Mouse (Mus musculus) lung, adult 2 months (tissue): ENCODE measurements around the gene Cnn3. TPM values are rescaled to one million over a fixed set of nuclear protein-coding genes. Genes with fewer than 3 reads are reported as not detected.

Experiments used
- DNase-seq: peaks from one replicate; pipeline ENCODE4 v3.0.0; 2022
- H3K4me1 ChIP-seq: fragments of 200-500 bp; 2 replicates; pipeline ENCODE4 v1.6.1; 2011; ENCODE audit warnings: low read length; ENCODE audit not compliant: control insufficient read depth, insufficient read depth
- H3K4me3 ChIP-seq: fragments of 200-500 bp; replicated peaks from 2 replicates; pipeline ENCODE3; 2011; ENCODE audit warnings: low read depth, mild to moderate bottlenecking, control low read depth, low read length; ENCODE audit errors: extremely low read depth
- CTCF ChIP-seq: fragments of 200-500 bp; IDR thresholded peaks from 2 replicates; pipeline ENCODE4 v1.5.1; 2011; ENCODE audit warnings: mild to moderate bottlenecking, low read length, control low read depth; ENCODE audit not compliant: insufficient read depth
- POLR2A ChIP-seq: fragments of 200-500 bp; IDR thresholded peaks from 2 replicates; pipeline ENCODE4 v1.6.1; 2011; ENCODE audit warnings: low read depth, mild to moderate bottlenecking, control low read depth, low read length, borderline replicate concordance; ENCODE audit errors: extremely low read depth
- WGBS: fragments of 180-500 bp; shearing (Covaris S2); methylation state at CpG from one replicate; pipeline ENCODE4 v1.1.7; 2018; 5-methylcytosine and 5-hydroxymethylcytosine counted together
- polyA plus RNA-seq: library from polyadenylated mRNA; depleted of rRNA; stranded (reverse); fragments of >200 nt; gene quantifications from 2 replicates; pipeline ENCODE4 v1.2.3, GENCODE M21; 2012

The Cnn3 gene
- polyA plus RNA-seq, 1 experiment, result 170 TPM

- Histone ChIP-seq H3K4me1 (no peaks in the 10 kb centered on the region), H3K4me3 (no peak overlapping the region)
- TF ChIP-seq CTCF (no peak), POLR2A (no peak)
- 86% methylated on average over 6 of the region's 6 CpGs for WGBS
- DNase-seq, result no peak
These were observed 29.3 kb upstream of the Cnn3 start for GRCm38 (mm10) chr3:121397007-121397406.

- H3K4me1 ChIP-seq, result no peaks in the 10 kb centered on the region
- TF ChIP-seq CTCF (no peak), POLR2A (no peak)
- no peak for DNase-seq
- no peak overlapping the region for H3K4me3 ChIP-seq
- 67% methylated on average over 4 of the region's 4 CpGs for WGBS
These were observed 24.9 kb upstream of the Cnn3 start for GRCm38 (mm10) chr3:121401384-121401783.

DNA sequence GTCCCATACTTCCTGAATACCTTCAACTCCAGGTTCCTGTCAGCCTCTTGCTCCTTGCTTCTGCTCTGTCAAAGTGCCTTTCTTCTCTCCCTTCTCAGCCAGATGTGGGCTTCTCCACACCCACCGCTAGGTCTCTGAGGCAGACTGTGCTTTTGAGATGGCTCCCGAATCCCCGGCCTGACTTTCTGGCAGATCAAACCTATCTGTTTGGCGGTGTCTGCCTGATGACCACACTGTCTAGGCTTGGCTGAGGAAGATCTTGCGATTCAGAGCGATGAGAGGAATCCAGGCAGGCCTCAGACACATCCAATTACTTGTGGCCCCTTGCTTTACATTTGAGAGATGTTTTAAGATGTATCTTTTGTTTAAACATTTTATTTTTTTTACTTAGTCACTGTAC, 24.2 kb upstream of the Cnn3 start:
- no peak overlapping the region for H3K4me3 ChIP-seq
- 87% methylated on average over 6 of the region's 6 CpGs for WGBS
- no peak for TF ChIP-seq CTCF
- TF ChIP-seq POLR2A, result no peak
- H3K4me1 ChIP-seq, result no peaks in the 10 kb centered on the region
- DNase-seq, result no peak

DNA sequence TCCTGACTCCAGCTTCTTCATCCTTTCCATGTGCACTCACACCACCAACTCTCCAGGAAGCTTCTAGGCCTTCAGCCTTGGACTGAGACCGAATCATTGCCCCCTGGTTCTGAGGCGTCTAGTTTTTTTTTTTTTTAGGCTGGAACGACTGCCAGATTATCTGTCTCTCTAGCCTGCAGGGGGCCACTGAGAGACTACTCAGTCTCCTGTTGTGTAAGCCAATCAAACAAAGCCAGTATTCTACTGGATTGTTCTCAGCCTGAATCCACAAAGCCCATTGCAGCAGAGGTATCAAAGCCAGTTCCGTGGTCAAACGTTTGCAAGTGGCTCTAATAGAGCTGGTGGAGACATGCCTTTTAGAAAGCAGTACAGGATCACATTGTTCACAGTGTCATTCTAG, 22.8 kb upstream of the Cnn3 start:
- no peak for TF ChIP-seq POLR2A
- no peak for TF ChIP-seq CTCF
- WGBS, result 55% methylated on average over 5 of the region's 5 CpGs
- Histone ChIP-seq H3K4me1 (no peaks in the 10 kb centered on the region), H3K4me3 (no peak overlapping the region)
- DNase-seq, result no peak

GRCm38 (mm10) chr3:121405101-121405500, 21.2 kb upstream of the Cnn3 start:
- no peaks in the 10 kb centered on the region for H3K4me1 ChIP-seq
- 81% methylated on average over 5 of the region's 5 CpGs for WGBS
- H3K4me3 ChIP-seq, result no peak overlapping the region
- DNase-seq, result no peak
- TF ChIP-seq CTCF (no peak), POLR2A (no peak)

GRCm38 (mm10) chr3:121407417-121407816, 18.9 kb upstream of the Cnn3 start:
- Histone ChIP-seq H3K4me3 (no peak overlapping the region), H3K4me1 (no peaks in the 10 kb centered on the region)
- TF ChIP-seq CTCF (no peak), POLR2A (no peak)
- DNase-seq, result no peak
- 67% methylated on average over 9 of the region's 9 CpGs for WGBS

DNA sequence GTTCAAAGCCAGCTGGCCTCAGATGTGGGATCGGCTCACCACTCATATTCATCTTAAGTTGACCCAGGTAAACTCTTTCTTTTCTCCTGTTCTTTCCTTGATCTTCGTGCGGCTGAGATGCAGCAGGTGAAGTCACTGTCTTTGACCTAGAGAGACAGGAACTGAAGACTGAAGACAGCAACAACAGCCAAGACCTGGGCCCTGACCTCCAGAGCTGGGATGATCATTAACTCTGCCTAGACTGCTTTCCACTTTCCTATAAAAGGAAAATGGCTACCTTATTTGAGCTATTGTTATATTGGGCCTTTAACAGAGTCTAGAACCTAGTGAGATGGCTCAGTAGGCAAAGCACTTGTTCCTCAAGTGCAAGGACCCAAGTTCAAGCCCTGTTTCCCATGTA, 17.9 kb upstream of the Cnn3 start:
- TF ChIP-seq CTCF (no peak), POLR2A (no peak)
- Histone ChIP-seq H3K4me1 (no peaks in the 10 kb centered on the region), H3K4me3 (no peak overlapping the region)
- 89% methylated on average over 3 of the region's 3 CpGs for WGBS
- DNase-seq, result no peak

DNA sequence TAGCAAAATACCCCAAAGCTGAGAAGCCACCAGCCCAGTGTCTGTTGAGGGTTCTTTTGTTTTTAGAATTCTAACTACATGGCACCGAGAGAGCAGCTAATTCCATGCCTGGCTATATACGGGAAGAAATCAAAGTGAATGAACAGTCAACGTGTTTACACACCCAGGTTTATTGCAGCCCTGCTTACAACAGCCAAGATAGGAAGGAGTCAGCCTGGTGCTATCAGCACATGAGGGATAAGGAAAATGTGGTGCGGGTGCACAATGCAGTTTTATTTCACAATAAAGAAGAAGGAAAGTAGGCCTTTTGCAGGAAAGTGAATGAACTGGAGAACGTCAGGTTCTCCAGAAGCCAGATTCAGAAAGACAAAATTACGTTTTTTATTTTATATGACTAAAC, 14.8 kb upstream of the Cnn3 start:
- no peak for DNase-seq
- 76% methylated on average over 6 of the region's 6 CpGs for WGBS
- H3K4me3 ChIP-seq, result no peak overlapping the region
- no peak for TF ChIP-seq POLR2A
- no peak for TF ChIP-seq CTCF
- no peaks in the 10 kb centered on the region for H3K4me1 ChIP-seq

DNA sequence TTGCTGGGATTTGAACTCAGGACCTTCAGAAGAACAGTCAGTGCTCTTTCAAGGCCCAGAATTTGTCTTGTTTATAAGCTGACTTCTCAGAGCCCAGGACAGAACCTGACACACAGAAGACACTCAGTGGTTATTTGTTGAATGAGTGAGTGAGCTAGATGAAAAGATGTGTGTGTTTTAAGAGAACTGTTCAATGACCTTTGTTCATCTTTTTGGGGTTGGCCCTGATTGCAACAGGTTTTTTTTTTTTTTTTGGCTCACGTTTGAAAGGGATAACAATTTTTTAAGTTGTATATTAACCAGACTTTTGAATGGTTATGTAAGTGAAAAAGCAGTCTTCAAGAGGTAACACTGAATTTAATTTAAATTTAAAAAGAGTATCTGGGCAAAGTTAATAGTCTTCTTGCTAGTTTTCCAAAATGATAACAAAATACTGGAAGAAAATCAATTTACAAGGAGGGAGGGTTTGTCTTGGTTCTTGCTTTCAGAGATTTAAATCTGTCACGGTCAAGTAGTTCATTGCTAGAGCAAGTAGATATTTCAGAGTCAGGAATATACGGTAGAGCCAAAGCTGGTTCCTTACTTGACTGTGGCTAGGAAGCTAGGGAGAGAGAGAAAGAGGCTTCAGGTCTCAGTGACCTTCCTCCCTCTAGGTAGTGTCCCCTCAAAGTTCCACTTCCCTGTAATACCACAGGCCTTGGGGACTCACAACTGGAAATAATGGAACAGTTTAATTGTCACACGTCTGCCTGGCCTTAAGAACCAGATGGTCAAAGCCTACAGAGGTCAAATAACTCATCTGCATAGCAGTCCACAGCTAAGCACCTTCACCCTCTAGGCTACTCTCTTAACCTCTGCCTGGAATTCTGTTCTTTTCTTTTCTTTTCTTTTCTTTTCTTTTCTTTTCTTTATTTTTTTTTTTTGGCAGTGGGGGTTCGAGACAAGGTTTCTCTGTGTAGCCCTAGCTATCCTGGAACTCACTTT, 9.8 kb upstream of the Cnn3 start:
- TF ChIP-seq POLR2A, result no peak
- no peak for TF ChIP-seq CTCF
- Histone ChIP-seq H3K4me1 (no peaks in the 10 kb centered on the region), H3K4me3 (no peak overlapping the region)
- no peak for DNase-seq
- WGBS, result 86% methylated on average over 5 of the region's 5 CpGs

GRCm38 (mm10) chr3:121417379-121418250, 8.7 kb upstream of the Cnn3 start:
- WGBS, result 69% methylated on average over 14 of the region's 14 CpGs
- no peak overlapping the region for H3K4me3 ChIP-seq
- no peak for TF ChIP-seq POLR2A
- TF ChIP-seq CTCF, result no peak
- no peaks in the 10 kb centered on the region for H3K4me1 ChIP-seq
- DNase-seq, result no peak
